Mouse (Mus musculus) cerebellum, postnatal 4 days (tissue): ENCODE results near the gene Gm10644.

Experiments
- DNase-seq, 2 experiments: peaks; one replicate each; pipeline ENCODE4 v3.0.0; 2022; ENCODE audit warnings: low spot score in 2 of 2, mixed read lengths in 1 of 2

Gm10644 gene

DNA sequence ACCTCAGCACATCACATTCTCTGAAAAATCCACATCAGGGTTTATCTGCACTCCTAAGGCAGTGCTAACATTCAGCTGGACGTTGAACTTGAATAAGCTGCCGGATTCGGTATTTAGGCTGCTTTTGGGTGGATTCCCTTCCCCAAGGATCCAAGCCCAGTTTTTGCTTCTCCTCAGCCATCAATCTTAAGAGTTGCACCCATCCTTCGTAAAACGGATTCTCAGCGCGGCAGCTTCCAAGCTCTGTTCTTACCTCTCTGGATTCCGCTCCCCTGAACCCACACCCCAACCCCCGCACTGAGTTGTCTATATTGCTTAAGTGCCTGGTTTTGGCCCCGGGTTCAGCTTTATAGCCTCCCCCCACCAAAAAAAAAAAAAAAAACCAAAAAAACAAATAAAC is 56.5 kb downstream of the Gm10644 start:
- DNase-seq: peak in 1 of 2 experiments; percentile 33

DNA sequence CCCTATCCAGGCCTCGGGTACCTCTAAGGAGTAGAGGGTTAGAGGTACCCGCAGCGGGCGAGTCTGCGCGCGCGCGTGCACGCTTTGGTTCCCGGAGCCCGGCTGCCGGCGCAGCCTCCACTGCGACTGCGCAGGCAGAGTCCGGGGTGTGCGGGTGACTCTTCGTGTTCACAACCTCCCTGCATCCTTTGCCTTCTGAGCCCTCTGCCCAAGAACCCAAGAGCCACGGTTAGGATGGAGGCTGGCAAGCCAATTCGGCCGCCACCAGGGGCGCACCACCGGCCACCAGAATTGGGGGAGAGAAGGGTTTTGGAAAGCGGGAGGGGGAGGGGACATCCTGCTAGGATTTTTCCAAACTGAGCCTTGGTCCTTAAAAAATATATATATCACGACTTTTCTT is 57.8 kb downstream of the Gm10644 start:
- peak; percentile 67 to 83 for DNase-seq

DNA sequence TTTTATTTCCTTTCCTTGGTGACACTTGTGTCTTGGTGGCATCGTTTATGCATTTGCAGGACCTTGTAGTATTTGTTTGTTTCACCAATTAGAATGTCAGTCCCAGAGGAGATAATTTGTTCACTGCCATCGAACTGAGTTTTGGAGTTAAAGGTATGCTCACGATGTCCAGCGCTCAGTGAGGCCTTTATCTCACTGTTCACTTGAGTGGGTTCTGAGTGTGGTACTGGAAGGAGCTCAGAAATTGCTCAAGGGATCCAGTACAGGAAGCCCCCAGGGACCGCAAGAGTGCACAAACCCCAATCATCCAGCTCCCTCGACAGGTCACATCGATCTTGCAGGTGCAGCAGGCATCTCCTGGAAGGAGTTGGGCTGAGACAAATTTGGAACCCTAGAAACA is 58.5 kb downstream of the Gm10644 start:
- DNase-seq: no peak

DNA sequence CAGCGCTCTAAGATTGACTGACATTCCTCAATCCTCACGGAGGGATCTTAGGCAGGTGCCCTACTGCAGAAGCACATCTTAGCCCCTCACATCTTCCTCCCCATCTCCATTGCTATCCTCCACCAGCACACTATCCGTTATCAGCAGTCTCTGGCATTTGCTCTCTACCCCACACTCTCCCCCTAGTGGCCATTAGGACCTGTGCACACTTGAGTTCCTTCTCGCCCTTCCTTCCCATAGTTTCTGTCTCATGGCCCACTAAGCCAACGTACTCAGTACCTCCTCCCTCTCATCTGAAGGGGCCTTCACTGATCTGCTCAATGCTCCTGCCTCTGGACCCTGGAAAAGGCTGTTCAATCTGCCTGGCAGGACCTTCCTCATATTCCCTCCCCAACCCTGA is 59.1 kb downstream of the Gm10644 start:
- DNase-seq: no peak

DNA sequence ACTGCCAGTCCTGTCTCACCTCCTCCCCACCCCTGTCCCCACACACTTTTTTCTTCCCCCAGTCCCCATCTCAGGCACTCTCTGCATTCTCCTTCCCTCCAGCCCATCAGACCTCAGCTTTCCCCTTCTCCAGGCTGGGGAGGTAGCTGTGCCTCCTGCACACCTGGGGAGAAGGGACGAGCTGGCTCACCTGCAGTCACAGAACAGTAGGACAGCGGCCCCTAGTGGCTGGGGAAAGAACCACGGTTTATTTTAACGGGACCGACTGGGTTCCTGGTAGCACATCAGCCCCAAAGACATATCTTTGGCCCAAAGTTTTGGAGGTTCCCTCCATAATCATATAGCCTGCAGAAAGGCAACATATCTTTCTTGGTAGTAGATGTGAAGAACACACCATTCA is 61.1 kb downstream of the Gm10644 start:
- DNase-seq: peak; percentile 67 to 75

DNA sequence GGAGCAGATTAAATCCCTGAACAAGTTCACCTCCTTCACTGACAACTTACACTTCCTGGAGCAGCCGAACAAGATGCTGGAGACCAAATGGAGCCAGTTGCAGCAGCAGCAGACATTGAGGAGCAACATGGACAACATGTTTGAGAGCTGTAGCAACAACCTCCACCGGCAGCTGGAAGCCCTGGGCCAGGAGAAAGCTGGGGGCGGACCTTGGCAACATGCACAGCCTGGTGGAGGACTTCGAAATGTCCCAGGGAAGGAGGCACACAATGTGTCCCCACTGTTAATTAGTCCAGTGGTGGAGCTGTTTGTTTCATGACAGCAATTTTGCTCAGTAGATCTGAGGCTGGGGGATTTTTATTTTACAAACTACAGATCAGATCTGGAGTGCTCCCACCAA is 62.9 kb downstream of the Gm10644 start:
- no peak for DNase-seq

DNA sequence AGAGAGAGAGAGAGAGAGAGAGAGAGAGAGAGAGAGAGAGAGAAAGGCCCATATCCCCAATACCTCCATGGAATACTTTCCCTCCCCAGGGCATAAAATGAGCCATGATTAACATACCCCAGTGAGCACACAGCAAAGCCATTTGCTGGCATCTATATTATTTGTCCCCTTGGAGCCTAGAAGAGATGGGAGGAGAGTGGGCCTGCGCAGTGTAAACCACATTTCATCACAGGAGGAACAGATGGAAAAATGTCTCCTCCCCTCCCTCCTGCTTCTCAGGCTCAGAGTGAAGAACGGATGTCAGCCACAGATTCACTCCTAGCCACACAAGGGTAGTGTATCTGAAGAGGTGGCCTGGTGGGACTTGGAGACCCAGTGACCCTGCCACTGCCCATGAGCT is 66.6 kb downstream of the Gm10644 start:
- DNase-seq: no peak
